Mouse (Mus musculus) myocyte (in vitro differentiated cells): Measurements from ENCODE around the gene Tmc8.
"Not testable (repeated sequence)": the region's sequence is repeated elsewhere in the genome, so short reads cannot be mapped to it uniquely, and the experiment has no call there.

Source experiments
- CEBPB ChIP-seq: IDR thresholded peaks from 2 replicates; pipeline ENCODE4 v1.6.1; 2011; ENCODE audit warnings: mild to moderate bottlenecking, moderate library complexity; ENCODE audit not compliant: poor library complexity, insufficient read depth, severe bottlenecking
- E2F4 ChIP-seq: IDR thresholded peaks from one replicate; pipeline ENCODE4 v1.6.1; 2011; ENCODE audit warnings: mild to moderate bottlenecking, control low read depth, moderate library complexity; ENCODE audit not compliant: insufficient read depth
- MYOD1 ChIP-seq, 3 experiments: IDR thresholded peaks; one replicate each; pipeline ENCODE4 v1.6.1; 2011; ENCODE audit warnings: control low read depth in 2 of 3, low read depth in 2 of 3, mild to moderate bottlenecking in 2 of 3, moderate library complexity in 1 of 3; ENCODE audit not compliant: insufficient read length in 2 of 3, control insufficient read depth in 1 of 3
- MYOG ChIP-seq, 3 experiments: IDR thresholded peaks; one replicate each; pipeline ENCODE4 v1.6.1; 2011; ENCODE audit warnings: control low read depth in 2 of 3, low read depth in 2 of 3, mild to moderate bottlenecking in 2 of 3; ENCODE audit not compliant: insufficient read length in 2 of 3, control insufficient read depth in 1 of 3, insufficient read depth in 1 of 3
- POLR2A ChIP-seq: IDR thresholded peaks from one replicate; pipeline ENCODE4 v1.6.1; 2011; ENCODE audit warnings: low read depth, mild to moderate bottlenecking, control low read depth, moderate library complexity; ENCODE audit not compliant: insufficient read length

- TF ChIP-seq E2F4; MYOD1 (IDR thresholded peaks at IDR 0.05; ENCODE audit: control insufficient read depth in 1 of 3, insufficient read length in 2 of 3, low read depth in 2 of 3); POLR2A; MYOG (IDR thresholded peaks at IDR 0.05; ENCODE audit: control insufficient read depth in 1 of 3, insufficient read depth in 1 of 3, insufficient read length in 2 of 3, low read depth in 2 of 3); CEBPB: not testable (repeated sequence)
These were observed 6.6 kb downstream of the Tmc8 start for GRCm38 (mm10) chr11:117788481-117788880.
